Mouse (Mus musculus) left cerebral cortex, postnatal 36 days (tissue): ENCODE data around the gene Olfr745. TPM values are rescaled to one million over a fixed set of nuclear protein-coding genes. Genes with fewer than 3 reads are reported as not detected.

Experiments
- DNase-seq, 2 experiments: peaks; one replicate each; pipeline ENCODE4 v3.0.0; 2021 to 2022; ENCODE audit warnings: low spot score in 2 of 2, mixed read lengths in 1 of 2
- intact Hi-C: fragments of 180-260 bp; cut with DNase I; formaldehyde crosslinking; loops from one replicate; pipeline ENCODE4 v1.15.1; 2025
- total RNA-seq, 2 experiments: library from RNA; stranded (reverse); gene quantifications; 2 replicates each; pipeline ENCODE4 v1.2.3; 2021

Olfr745 gene
- not detected for total RNA-seq

GRCm38 (mm10) chr14:50639088-50639487 is at the start of gene Olfr745:
Olfr745 (plus strand) TSS chr14:50639388.
- no peak for DNase-seq
- intact Hi-C loops = no loop called here

- intact Hi-C loops = no loop called here
Observed at GRCm38 (mm10) chr14:50614579-50614978, 24.6 kb upstream of the Olfr745 start, which contains the start of gene Olfr744. Olfr744 (plus strand) TSS chr14:50614879.

GRCm38 (mm10) chr14:50646783-50647182 is 7.6 kb downstream of the Olfr745 start, which contains the start of gene Olfr746:
Olfr746 (plus strand) TSS chr14:50647083.
- no peak for DNase-seq
- intact Hi-C loops = no loop called here

More at GRCm38 (mm10) chr14:50614579-50614978, 24.6 kb upstream of the Olfr745 start, which contains the start of gene Olfr744:
- DNase-seq = no peak

DNA sequence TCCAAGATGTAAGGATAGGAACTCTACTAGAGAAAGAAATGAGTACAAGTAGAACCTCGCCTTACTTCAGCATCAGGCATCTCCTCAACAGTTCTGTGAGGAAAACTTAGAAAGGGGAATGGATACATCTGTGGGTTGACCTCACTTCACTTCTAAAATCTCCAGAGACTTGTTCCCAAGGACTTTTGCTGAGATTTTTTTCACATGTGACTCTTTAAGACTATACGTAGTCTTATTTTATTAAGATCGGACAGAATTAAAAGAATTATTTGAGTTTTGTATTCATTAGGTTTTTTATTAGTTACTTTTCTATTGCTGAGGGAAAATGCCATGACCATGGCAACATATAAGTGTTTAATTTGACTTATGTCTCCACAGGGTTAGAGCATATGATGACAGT is 53.9 kb downstream of the Olfr745 start, which contains the start of gene Olfr747:
Gene Olfr747, minus strand, starts transcription at position 101 of the 400 bp plus-strand sequence.
- no peak for DNase-seq
- intact Hi-C loops = no loop called here

Other genes with a start within 250 kb of the Olfr745 start
- not detected for gene Olfr738, start 231.8 kb upstream of the Olfr745 start, total RNA-seq
- gene Olfr739, start 220.8 kb upstream of the Olfr745 start, total RNA-seq = not detected
- gene Olfr740, start 193.8 kb upstream of the Olfr745 start, total RNA-seq = not detected
- not detected for gene Olfr741, start 166.7 kb upstream of the Olfr745 start, total RNA-seq
- not detected for gene Olfr742, start 135.8 kb upstream of the Olfr745 start, total RNA-seq
- not detected for gene Olfr743, start 117.5 kb upstream of the Olfr745 start, total RNA-seq
- not detected for gene Olfr744, start 24.5 kb upstream of the Olfr745 start, total RNA-seq
- not detected for gene Olfr746, start 7.7 kb downstream of the Olfr745 start, total RNA-seq
- gene Olfr747, start 53.8 kb downstream of the Olfr745 start, total RNA-seq = not detected
- not detected for gene Olfr748, start 68.0 kb downstream of the Olfr745 start, total RNA-seq
- not detected for gene Olfr749, start 105.7 kb downstream of the Olfr745 start, total RNA-seq
- 10 to 100 TPM; 55.2 to 67.9 TPM for gene Ttc5, start 146.1 kb downstream of the Olfr745 start, total RNA-seq
- not detected for gene Ccnb1ip1, start 168.3 kb downstream of the Olfr745 start, total RNA-seq
- 10 to 100 TPM; 24.0 to 28.7 TPM for gene Parp2, start 168.5 kb downstream of the Olfr745 start, total RNA-seq
- gene Tep1, start 231.2 kb downstream of the Olfr745 start, total RNA-seq = 1 to 10 TPM; 2.9 to 4.1 TPM